Mouse (Mus musculus) fat pad, adult 2 months (tissue): ENCODE data around the gene Hist3h2ba.
"Not testable (repeated sequence)": the region's sequence is repeated elsewhere in the genome, so short reads cannot be mapped to it uniquely, and the experiment has no call there.

Source experiments
- DNase-seq: peaks from one replicate; pipeline ENCODE4 v3.0.0-alpha.2; 2011; ENCODE audit warnings: low read depth, low spot score; ENCODE audit errors: extremely low read depth

Hist3h2ba gene

GRCm38 (mm10) chr11:58938322-58939087 lies 10.2 kb upstream of the Hist3h2ba start, which contains the start of gene Rnf187:
Rnf187 (minus strand) TSS chr11:58938916.
- no peak for DNase-seq

DNA sequence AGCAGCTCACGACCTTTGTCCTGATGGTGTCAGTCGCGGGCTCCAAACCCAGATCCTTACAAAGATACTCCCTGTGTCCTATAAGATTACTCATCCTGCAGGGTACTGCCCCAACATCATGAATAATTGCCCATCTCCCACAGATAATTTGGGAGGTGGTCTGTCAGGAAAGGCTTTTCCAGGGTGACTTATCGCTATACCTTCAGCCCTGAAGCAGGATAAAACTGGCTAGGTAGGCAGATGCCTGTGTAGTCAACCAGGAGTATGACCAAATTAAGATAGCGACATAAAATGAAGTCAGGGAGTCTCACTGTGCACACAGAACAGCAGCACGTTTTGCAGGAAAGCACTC lies 9.7 kb upstream of the Hist3h2ba start:
- DNase-seq, result no peak

GRCm38 (mm10) chr11:58944136-58944535 lies 4.6 kb upstream of the Hist3h2ba start:
- DNase-seq, result no peak

DNA sequence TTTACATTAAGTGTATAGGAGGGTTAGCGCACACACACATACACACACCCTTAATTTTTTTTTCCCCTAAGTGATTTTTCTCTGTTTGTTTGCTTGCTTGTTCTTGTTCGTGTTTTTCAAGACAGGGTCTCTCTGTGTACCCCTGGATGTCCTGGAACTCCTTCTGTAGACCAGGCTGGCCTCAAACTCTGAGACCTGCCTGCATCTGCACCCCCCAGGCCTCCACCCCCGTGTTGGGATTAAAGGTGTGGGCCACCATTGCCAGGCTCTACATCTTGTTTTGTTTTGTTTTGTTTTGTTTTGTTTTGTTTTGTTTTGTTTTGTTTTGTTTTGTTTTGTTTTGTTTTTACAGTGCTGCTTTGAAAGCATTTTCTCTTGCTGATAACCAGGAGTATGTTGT lies 1.4 kb upstream of the Hist3h2ba start:
- DNase-seq, result no peak

DNA sequence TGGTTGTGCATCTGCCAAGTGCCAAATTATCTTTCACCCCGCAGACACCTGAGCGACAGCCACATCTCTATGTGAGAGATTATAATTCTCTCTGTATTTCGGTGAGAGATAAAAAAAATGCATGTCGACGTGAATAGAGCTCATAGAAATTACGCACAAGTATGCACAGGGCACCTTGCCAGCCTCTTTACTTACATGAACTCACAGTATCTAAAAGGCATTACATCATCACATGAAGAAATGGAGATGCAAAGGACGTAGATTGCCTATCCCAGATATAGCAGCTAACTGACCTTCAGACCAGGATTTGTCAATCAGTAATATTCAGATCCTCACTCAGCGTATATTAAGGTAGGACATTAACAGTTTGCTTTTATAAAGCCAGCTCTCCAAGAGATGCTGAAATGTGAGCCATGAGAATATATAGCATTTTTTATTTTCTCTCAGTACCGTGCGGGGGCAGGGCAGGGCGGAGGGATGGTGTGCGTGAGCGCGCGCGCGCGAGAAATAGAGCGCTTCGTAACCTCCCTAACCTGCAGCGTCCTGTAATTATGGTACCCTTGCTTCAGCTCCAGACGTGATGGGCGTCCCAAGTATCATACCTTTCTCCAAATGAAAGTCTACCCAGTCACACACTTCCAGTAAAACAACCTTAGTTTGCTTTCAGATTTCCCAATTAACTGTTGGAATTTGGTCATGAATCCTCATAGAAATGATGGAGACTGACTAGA lies 757 bp upstream of the Hist3h2ba start:
- no peak for DNase-seq

DNA sequence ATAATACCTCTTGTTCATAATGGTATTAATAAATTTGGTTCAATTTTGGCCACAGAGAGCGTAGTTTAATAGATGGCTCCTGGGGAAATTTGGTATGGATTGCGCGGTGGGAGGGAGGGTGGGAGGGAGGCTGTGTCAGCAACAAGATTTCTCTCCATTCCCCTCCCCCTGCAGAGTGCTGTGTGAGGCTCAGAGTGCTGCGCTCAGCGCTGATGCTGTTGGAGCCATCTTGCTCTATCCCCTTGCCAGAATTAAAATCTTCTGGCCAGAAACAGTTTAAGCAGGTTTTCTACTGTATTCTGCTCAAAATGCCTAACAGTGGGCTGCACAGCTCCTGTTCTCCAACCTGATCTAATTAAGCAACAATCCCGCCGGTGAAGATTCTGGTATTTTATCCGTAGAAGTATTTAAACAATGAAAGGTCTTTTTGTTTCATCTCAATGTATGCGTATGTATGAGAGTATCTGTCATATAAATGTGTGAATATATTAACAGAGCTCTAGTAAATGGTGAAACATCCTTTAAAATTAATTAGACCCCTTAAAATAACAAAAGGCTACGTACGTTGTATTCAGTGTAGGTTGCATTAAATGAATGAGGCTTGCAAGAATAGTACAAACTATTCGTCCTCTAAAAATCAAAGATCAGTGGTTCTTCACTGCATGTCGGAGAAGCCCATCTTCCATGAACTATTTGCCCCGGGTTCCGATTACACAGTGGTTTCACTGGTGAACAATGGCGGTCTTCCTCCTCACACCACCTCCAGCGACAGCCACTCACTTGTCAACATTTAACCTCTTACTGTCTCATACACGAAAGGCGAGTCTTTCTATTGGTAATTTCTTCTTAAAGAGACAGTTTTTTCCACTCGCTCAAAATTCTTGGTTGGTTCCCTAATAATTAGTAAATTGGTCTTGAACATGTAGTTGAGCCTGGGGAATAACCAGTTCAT lies 1.0 kb downstream of the Hist3h2ba start:
- DNase-seq, result no peak

- no peak for DNase-seq
Measured at GRCm38 (mm10) chr11:58951210-58951609, 2.5 kb downstream of the Hist3h2ba start.

GRCm38 (mm10) chr11:58953351-58954169 lies 4.8 kb downstream of the Hist3h2ba start:
- no peak for DNase-seq

DNA sequence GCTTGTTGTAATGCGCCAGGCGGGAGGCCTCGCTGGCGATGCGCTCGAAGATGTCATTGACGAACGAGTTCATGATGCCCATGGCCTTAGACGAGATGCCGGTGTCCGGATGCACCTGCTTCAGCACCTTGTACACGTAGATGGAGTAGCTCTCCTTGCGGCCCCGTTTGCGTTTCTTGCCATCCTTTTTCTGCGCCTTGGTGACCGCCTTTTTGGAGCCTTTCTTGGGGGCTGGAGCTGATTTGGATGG lies 5.4 kb downstream of the Hist3h2ba start:
- not testable (repeated sequence) for DNase-seq

GRCm38 (mm10) chr11:58954420-58955142 lies 5.9 kb downstream of the Hist3h2ba start, which contains the start of the genes Hist3h2a and Trim17:
Hist3h2a (plus strand) TSS chr11:58954685.
Trim17 (plus strand) TSS chr11:58954685.
- peak; percentile 75 for DNase-seq

- no peak for DNase-seq
Measured at GRCm38 (mm10) chr11:58955143-58955867, 6.6 kb downstream of the Hist3h2ba start.

GRCm38 (mm10) chr11:58955868-58956257 lies 7.1 kb downstream of the Hist3h2ba start:
- DNase-seq, result no peak

DNA sequence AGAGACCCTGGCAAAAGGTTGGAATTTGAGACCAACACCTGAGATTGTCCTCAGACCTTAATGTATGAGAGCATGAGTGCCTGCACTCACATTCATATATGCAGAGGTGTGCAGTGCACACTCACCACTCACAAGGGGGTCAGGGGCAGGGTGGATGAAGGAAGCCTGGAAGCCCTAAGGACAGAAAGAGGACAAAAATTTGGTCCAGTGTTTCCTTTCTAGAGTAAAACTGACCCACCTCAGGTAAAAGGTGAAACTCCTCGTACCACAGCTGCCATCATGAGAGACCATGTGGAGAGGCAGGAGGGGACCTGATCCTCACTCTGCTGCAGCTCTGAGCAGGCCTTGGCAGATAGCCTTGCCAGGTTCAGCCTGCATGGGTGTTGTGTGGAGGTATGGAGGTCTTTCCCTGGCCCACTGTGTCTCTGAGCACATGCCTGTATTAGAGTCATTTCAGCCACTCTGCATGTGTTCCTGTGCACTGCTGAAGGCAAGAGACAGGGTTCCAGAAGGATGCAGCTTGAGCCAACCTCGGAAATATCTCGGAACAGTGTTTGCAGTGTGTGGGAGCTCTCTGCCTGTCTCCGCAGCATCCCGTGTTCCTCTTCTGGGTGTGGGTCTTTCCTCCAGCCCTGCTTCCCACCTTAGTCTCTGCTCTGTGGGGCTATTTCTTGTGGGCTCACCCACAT lies 8.7 kb downstream of the Hist3h2ba start:
- DNase-seq, result no peak

DNA sequence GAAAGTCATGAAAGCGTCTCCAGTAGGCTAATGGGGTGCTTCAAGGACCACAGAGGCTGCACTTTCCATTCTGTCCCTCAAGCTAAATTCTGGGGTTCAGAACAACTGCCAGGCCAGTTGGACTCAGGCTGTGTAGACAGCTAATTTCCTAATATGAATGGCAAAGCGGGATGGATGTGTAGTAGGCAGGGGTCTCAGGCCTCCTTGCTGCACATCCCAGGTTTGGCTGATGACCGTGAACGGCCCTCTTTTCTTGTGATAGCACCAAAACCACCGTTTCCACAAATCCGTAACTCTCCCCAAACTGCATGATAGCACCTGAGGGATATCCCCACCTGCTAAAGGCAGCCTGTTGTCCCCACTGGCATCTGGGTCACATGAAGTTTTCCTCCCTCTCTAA lies 9.8 kb downstream of the Hist3h2ba start:
- DNase-seq, result no peak

DNA sequence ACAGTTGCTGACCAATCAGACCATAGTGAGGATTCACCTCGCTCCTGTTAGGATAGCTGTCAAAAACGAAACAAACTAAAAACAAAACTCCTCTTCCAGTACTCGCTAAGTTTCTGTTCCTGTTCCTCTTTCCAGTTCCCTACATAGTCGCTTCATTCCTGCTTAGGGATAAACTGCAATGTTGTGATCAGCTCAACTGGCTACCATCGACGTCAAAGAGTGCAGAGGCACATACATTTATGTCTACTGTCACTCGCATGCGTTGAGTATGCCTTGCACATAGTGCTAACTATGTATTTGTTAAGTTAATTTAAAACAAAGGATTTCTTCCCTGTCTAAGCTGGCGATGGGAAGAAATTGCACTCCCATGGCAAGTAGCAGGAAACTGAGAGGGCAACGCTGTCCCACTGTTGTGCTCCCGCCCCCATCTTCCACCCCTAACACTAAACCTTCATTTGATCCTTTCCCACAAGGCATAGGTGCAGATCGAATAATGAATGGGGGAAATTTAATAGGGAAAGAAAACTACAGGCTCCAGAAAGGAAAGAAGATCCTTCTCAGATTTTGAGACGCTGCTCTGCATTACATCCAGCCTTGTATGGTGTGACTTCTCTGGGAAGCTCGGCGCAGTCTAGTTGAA lies 10.6 kb downstream of the Hist3h2ba start:
- DNase-seq, result no peak

- DNase-seq, result no peak
Measured at GRCm38 (mm10) chr11:58959921-58960465, 11.3 kb downstream of the Hist3h2ba start.

DNA sequence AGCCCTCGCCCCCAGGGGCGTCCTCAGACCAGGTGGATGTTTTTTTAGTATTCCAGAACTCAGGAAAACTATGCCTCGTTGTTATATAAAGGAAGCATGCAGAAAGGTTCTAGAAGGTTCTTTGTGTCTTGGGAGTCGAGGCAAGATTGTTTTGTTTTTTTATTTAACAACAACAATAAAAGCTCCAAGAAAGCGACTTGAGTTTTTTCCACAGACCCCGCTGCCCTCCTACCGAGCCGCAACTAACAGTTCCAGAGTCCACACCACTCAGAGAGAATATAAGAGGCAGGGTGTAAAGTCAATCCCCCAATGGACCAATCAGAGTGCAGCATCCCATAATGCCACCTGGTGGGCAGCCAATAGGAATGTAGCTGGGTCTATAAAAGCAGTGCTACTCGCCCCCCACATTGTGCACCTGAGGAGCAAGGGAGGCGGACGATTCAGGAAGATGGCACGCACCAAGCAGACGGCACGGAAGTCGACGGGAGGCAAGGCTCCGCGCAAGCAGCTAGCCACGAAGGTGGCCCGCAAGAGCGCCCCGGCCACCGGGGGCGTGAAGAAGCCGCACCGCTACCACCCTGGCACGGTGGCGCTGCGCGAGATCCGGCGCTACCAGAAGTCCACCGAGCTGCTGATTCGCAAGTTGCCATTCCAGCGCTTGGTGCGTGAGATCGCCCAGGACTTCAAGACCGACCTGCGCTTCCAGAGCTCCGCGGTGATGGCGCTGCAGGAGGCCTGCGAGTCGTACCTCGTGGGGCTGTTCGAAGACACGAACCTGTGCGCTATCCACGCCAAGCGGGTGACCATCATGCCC lies 12.9 kb downstream of the Hist3h2ba start:
- no peak for DNase-seq
